In genomic region chr5:35060098-35060497, GRCm38 (mm10) we compare ENCODE assay signal across 23 mouse cellular contexts. TPM values are rescaled to one million over a fixed set of nuclear protein-coding genes. Genes with fewer than 3 reads are reported as not detected.
A peak's percentile ranks its signal among the peaks of the same experiment; 100 is the strongest.
DNase-seq lines count a peak whose midpoint lies in the region; ATAC-seq and TF ChIP-seq lines count a peak whose summit lies in the region.
"Had no signal": no experiment of that assay in that cellular context is flagged by ENCODE, and none has a peak within 500 bp of the region (broad histone marks: within the 10 kb centered on the region; RNA-seq: fewer than 3 reads in every experiment).

No protein-coding gene starts in this region.

- H3K4me1 ChIP-seq in hindbrain, embryonic 10.5 days (replicated peaks): peaks cover 29% of the 10 kb centered on the region
- peaks cover 15% of the 10 kb centered on the region for H3K4me1 ChIP-seq in hindbrain, embryonic 16.5 days (ENCODE audit: control insufficient read depth, insufficient read depth, low read depth, low read length)
- peaks cover 43% of the 10 kb centered on the region for H3K4me1 ChIP-seq in heart, embryonic 15.5 days (replicated peaks)
- peaks cover 9% of the 10 kb centered on the region; the same call in 1 of the 2 replicates for H3K4me1 ChIP-seq in intestine, embryonic 15.5 days (replicated peaks)

- no peak overlapping the region for H3K4me2 ChIP-seq in hindbrain, embryonic 16.5 days (ENCODE audit: low read length)
- no peak overlapping the region for H3K4me2 ChIP-seq in heart, embryonic 15.5 days
- no peak overlapping the region for H3K4me2 ChIP-seq in intestine, embryonic 15.5 days (replicated peaks)
- H3K4me2 ChIP-seq: embryonic facial prominence, embryonic 15.5 days; hindbrain, embryonic 15.5 days; liver, embryonic 13.5 days; lung, embryonic 14.5 days; midbrain, embryonic 13.5 days had no signal

- intact Hi-C loops in gastrocnemius, postnatal 14 days (cut with DNase I; ENCODE audit: low total_unique reads): no loop called here
- intact Hi-C loops in left cerebral cortex, adult 2 months (cut with DNase I): no loop called here

- H3K27ac ChIP-seq in hindbrain, embryonic 10.5 days: peak overlapping the region; percentile 29; the same call in 1 of the 2 replicates
- H3K27ac ChIP-seq in hindbrain, embryonic 16.5 days (ENCODE audit: low read depth, low read length): no peak overlapping the region
- H3K27ac ChIP-seq in heart, embryonic 15.5 days: peak overlapping the region; percentile 74
- no peak overlapping the region for H3K27ac ChIP-seq in left cerebral cortex, adult 2 months
- H3K27ac ChIP-seq in intestine, embryonic 15.5 days: no peak overlapping the region
- H3K27ac ChIP-seq: embryonic facial prominence, embryonic 15.5 days; hindbrain, embryonic 15.5 days; liver, embryonic 13.5 days; midbrain, embryonic 13.5 days had no signal

- ATAC-seq in hindbrain, embryonic 16.5 days: no peak
- ATAC-seq in heart, embryonic 15.5 days (replicated peaks; ENCODE audit: insufficient number of reproducible peaks, insufficient read depth, low FRiP score, low read depth): 0 out of 2 replicates have a peak, but pooled peaks have one; percentile 12
- no peak for ATAC-seq in intestine, embryonic 15.5 days
- ATAC-seq: forebrain, postnatal 0 days; intestine, embryonic 16.5 days; midbrain, embryonic 13.5 days had no signal

- peaks cover 48% of the 10 kb centered on the region for H3K27me3 ChIP-seq in hindbrain, embryonic 10.5 days (ENCODE audit: insufficient read depth, poor library complexity, severe bottlenecking)
- H3K27me3 ChIP-seq in hindbrain, embryonic 16.5 days (replicated peaks; ENCODE audit: control insufficient read depth, insufficient read depth, low read length): 0 out of 2 replicates have a peak, but pooled peaks cover 3% of the 10 kb centered on the region
- peaks cover 18% of the 10 kb centered on the region; the same call in 1 of the 2 replicates for H3K27me3 ChIP-seq in heart, embryonic 15.5 days
- H3K27me3 ChIP-seq in intestine, embryonic 15.5 days (replicated peaks): peaks cover 34% of the 10 kb centered on the region
- H3K27me3 ChIP-seq: hindbrain, embryonic 15.5 days had no signal

- WGBS in hindbrain, embryonic 10.5 days: 78% methylated on average over 3 of the region's 3 CpGs
- 79% methylated on average over 3 of the region's 3 CpGs for WGBS in hindbrain, embryonic 16.5 days
- 38% methylated on average over 3 of the region's 3 CpGs for WGBS in heart, embryonic 15.5 days
- WGBS in intestine, embryonic 15.5 days: 53% methylated on average over 3 of the region's 3 CpGs

- H3K36me3 ChIP-seq in hindbrain, embryonic 10.5 days: no peaks in the 10 kb centered on the region
- H3K36me3 ChIP-seq in hindbrain, embryonic 16.5 days (ENCODE audit: control insufficient read depth, insufficient read depth, low read length): no peaks in the 10 kb centered on the region
- H3K36me3 ChIP-seq in heart, embryonic 15.5 days: no peaks in the 10 kb centered on the region
- H3K36me3 ChIP-seq in intestine, embryonic 15.5 days: no peaks in the 10 kb centered on the region
- H3K36me3 ChIP-seq: embryonic facial prominence, embryonic 15.5 days; hindbrain, embryonic 15.5 days; liver, embryonic 13.5 days; midbrain, embryonic 13.5 days had no signal

- no peak overlapping the region for H3K9ac ChIP-seq in hindbrain, embryonic 16.5 days (ENCODE audit: low read depth, low read length)
- no peak overlapping the region for H3K9ac ChIP-seq in heart, embryonic 15.5 days
- no peak overlapping the region for H3K9ac ChIP-seq in intestine, embryonic 15.5 days
- H3K9ac ChIP-seq: embryonic facial prominence, embryonic 15.5 days; forebrain, postnatal 0 days; hindbrain, embryonic 15.5 days; liver, embryonic 13.5 days; lung, embryonic 14.5 days; midbrain, embryonic 13.5 days had no signal

- no peak for TF ChIP-seq CTCF in left cerebral cortex, adult 2 months (IDR thresholded peaks at IDR 0.05)

- H3K4me3 ChIP-seq in hindbrain, embryonic 10.5 days: no peak overlapping the region
- H3K4me3 ChIP-seq in hindbrain, embryonic 16.5 days (ENCODE audit: low read length): no peak overlapping the region
- no peak overlapping the region for H3K4me3 ChIP-seq in heart, embryonic 15.5 days
- H3K4me3 ChIP-seq in left cerebral cortex, adult 2 months: no peak overlapping the region
- H3K4me3 ChIP-seq in intestine, embryonic 15.5 days (replicated peaks): no peak overlapping the region
- H3K4me3 ChIP-seq: embryonic facial prominence, embryonic 15.5 days; hindbrain, embryonic 15.5 days; liver, embryonic 13.5 days; midbrain, embryonic 13.5 days had no signal

- peak; percentile 61 for DNase-seq in gastrocnemius, adult 18-20 months (ENCODE audit: low spot score)
- DNase-seq in gastrocnemius, postnatal 14 days: no peak
- DNase-seq in hindbrain, embryonic 10.5 days (ENCODE audit: low spot score): no peak
- DNase-seq in skeletal muscle tissue, adult 2 months (ENCODE audit: low read depth, low spot score): peak; percentile 60
- no peak for DNase-seq in left cerebral cortex, adult 2 months (ENCODE audit: extremely low spot score in 1 of 2, low spot score in 2 of 2)
- DNase-seq: adrenal gland, postnatal 10 days; cerebellum, adult 8-10 months; forebrain, postnatal 0 days; kidney, adult 9 months; kidney, postnatal 14 days; layer of hippocampus, postnatal 36 days; liver, embryonic 13.5 days; lung, embryonic 14.5 days had no signal

- no peaks in the 10 kb centered on the region for H3K9me3 ChIP-seq in hindbrain, embryonic 10.5 days
- H3K9me3 ChIP-seq in hindbrain, embryonic 16.5 days (ENCODE audit: control insufficient read depth, low read length): no peaks in the 10 kb centered on the region
- H3K9me3 ChIP-seq in heart, embryonic 15.5 days (replicated peaks): no peaks in the 10 kb centered on the region
- no peaks in the 10 kb centered on the region for H3K9me3 ChIP-seq in intestine, embryonic 15.5 days
- H3K9me3 ChIP-seq: embryonic facial prominence, embryonic 15.5 days; hindbrain, embryonic 15.5 days; liver, embryonic 13.5 days; midbrain, embryonic 13.5 days had no signal

RNA-seq across cellular contexts. Expression of gene Dok7, which starts 3.5 kb away (rescaled TPM):
- total RNA-seq in gastrocnemius, adult 18-20 months (2021): 10 to 100 TPM; 17.5 to 20.0 TPM
- 10 to 100 TPM; 30.0 to 33.3 TPM for total RNA-seq in gastrocnemius, postnatal 14 days (2021)
- 0.30 and 0.52 TPM in 2 replicates for polyA plus RNA-seq in hindbrain, embryonic 10.5 days (2016; fragmentation: Nextera tagmentation; extraction: Ambion mirVana)
- 12.0 and 12.5 TPM in 2 replicates for polyA plus RNA-seq in hindbrain, embryonic 16.5 days (2015; fragmentation: Nextera tagmentation; extraction: Ambion mirVana)
- 11.3 and 12.9 TPM in 2 replicates for polyA plus RNA-seq in heart, embryonic 15.5 days (2015; fragmentation: Nextera tagmentation; extraction: Ambion mirVana)
- 10 to 100 TPM; 22.3 to 26.0 TPM for total RNA-seq in left cerebral cortex, adult 2 months (2021)
- polyA plus RNA-seq in intestine, embryonic 15.5 days (2015; fragmentation: Nextera tagmentation; extraction: Ambion mirVana): 1.3 TPM in 2 replicates
- total RNA-seq: common myeloid progenitor, adult 5-6 weeks; megakaryocyte, adult 5-6 weeks; monocyte, adult 5-6 weeks had no signal

RNA-seq across cellular contexts. Expression of gene Hgfac, which starts 18.8 kb away (rescaled TPM):
- under 1 TPM in 1 of 2 experiments, not detected in 1; 0.57 TPM for total RNA-seq in gastrocnemius, adult 18-20 months (2021)
- under 1 TPM; 0.42 to 0.45 TPM for total RNA-seq in gastrocnemius, postnatal 14 days (2021)
- polyA plus RNA-seq in hindbrain, embryonic 10.5 days (2016; fragmentation: Nextera tagmentation; extraction: Ambion mirVana): 0.25 and 0.27 TPM in 2 replicates
- 0.35 and 0.45 TPM in 2 replicates for polyA plus RNA-seq in hindbrain, embryonic 16.5 days (2015; fragmentation: Nextera tagmentation; extraction: Ambion mirVana)
- polyA plus RNA-seq in heart, embryonic 15.5 days (2015; fragmentation: Nextera tagmentation; extraction: Ambion mirVana): 0.48 and 1.9 TPM in 2 replicates
- 1 to 10 TPM in 1 of 2 experiments, under 1 TPM in 1; 0.87 to 1.7 TPM for total RNA-seq in left cerebral cortex, adult 2 months (2021)
- 4.9 and 11.8 TPM in 2 replicates for polyA plus RNA-seq in intestine, embryonic 15.5 days (2015; fragmentation: Nextera tagmentation; extraction: Ambion mirVana)
- total RNA-seq: monocyte, adult 5-6 weeks had no signal
- polyA plus RNA-seq: forebrain, postnatal 0 days had no signal

RNA-seq across cellular contexts. Expression of gene Lrpap1, which starts 45.5 kb away (rescaled TPM):
- total RNA-seq in gastrocnemius, adult 18-20 months (2021): 10 to 100 TPM; 27.2 to 27.9 TPM
- 10 to 100 TPM; 33.0 to 36.7 TPM for total RNA-seq in gastrocnemius, postnatal 14 days (2021)
- polyA plus RNA-seq in hindbrain, embryonic 10.5 days (2016; fragmentation: Nextera tagmentation; extraction: Ambion mirVana): 89.7 and 98.6 TPM in 2 replicates
- polyA plus RNA-seq in hindbrain, embryonic 16.5 days (2015; fragmentation: Nextera tagmentation; extraction: Ambion mirVana): 153 and 186 TPM in 2 replicates
- 92.4 and 118 TPM in 2 replicates for polyA plus RNA-seq in heart, embryonic 15.5 days (2015; fragmentation: Nextera tagmentation; extraction: Ambion mirVana)
- total RNA-seq in left cerebral cortex, adult 2 months (2021): 100 to 1,000 TPM; 137 to 138 TPM
- 90.3 and 94.7 TPM in 2 replicates for polyA plus RNA-seq in intestine, embryonic 15.5 days (2015; fragmentation: Nextera tagmentation; extraction: Ambion mirVana)

Comparison
In these comparisons a context has a peak if more than half of its experiments do, and no peak if none do; other contexts are left out.
1. DNase-seq: peak in gastrocnemius, adult 18-20 months (single experiment) and skeletal muscle tissue, adult 2 months (single experiment); none in gastrocnemius, postnatal 14 days (single experiment), hindbrain, embryonic 10.5 days (single experiment) and left cerebral cortex, adult 2 months (0 of 2).
2. H3K27ac ChIP-seq: peak in hindbrain, embryonic 10.5 days (single experiment) and heart, embryonic 15.5 days (single experiment); none in hindbrain, embryonic 16.5 days (single experiment), left cerebral cortex, adult 2 months (single experiment) and intestine, embryonic 15.5 days (single experiment).